Mouse (Mus musculus): ENCODE results near the gene Sugct. TPM values are rescaled to one million over a fixed set of nuclear protein-coding genes. Genes with fewer than 3 reads are reported as not detected.

Sugct gene
- 2.3 and 3.3 TPM in 2 replicates for polyA plus RNA-seq (2015; fragmentation: Nextera tagmentation; extraction: Ambion mirVana)

DNA sequence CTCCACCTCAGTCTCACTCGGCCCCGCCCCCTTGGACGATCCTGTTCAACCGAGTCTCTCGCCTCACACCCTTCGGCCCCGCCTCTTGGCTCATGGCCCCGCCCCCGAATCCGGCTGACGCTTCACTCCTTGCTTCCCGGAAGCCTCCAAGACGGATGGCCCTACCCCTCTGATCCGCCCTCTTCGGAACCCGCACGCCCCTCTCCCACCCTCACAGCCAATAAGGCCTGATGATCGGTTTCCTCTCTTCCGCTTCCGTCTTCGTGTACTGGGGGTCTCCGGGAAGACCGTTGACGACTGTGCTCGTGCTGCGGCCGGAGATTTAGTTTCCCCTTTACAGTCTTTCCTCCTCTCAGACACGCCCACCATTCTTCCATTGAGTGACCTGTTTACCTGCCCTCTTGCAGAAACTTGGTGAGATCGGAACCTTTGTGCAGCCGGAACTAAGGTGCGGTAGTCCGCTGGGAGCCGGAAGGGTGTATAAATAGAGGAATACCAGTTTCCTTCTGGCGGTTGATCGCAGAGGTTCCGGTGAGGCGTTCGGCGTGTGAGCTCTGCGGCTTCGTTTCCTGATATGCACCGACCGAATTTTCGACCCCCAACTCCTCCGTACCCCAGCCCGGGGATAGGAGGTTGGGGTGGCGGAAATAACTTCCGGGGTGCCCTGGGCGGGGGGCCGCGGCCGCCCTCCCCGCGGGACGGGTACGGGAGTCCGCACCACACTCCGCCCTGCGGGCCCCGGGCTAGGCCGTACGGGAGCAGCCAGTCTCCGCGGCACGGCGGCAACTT, at the start of gene Sugct, which contains the start of gene Mplkip:
Sugct (minus strand) TSS at position 643 of the 789 bp plus-strand sequence.
Mplkip (plus strand) TSS at position 282 of the 789 bp plus-strand sequence.
- H3K4me3 ChIP-seq = peak within 1 kb of the TSS; percentile 78
- H3K4me1 ChIP-seq = peaks cover 11% of the 10 kb centered on the region
- H3K9ac ChIP-seq = peak within 1 kb of the TSS; percentile 91
- H3K4me2 ChIP-seq = peak within 1 kb of the TSS; percentile 77
- H3K27me3 ChIP-seq = no peaks in the 10 kb centered on the region
- H3K27ac ChIP-seq = peak within 1 kb of the TSS; percentile 87
- ATAC-seq = peak; percentile 99
- WGBS = under 1% methylated on average over 64 of the region's 66 CpGs
- H3K9me3 ChIP-seq (replicated peaks) = no peaks in the 10 kb centered on the region
- no peaks in the 10 kb centered on the region for H3K36me3 ChIP-seq (ENCODE audit: poor library complexity, severe bottlenecking)

DNA sequence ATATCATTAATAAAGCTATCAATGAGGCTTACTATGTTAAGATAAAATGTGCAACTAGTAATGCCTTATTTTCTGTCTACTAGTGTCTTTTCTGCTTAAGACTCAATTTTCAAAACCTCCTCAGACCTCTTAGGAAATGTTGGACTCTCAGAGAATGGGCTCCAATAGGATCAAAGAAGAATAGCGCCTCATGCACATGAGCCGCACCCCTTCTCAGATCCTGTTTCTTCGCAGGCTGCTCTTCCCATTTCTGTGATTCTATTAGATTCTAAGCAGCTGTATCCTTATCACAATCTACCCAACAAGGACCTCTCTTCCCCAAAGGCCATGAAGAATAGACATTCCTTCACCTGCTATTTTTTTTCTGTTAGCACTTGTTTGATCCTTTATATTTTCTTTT, 33.4 kb upstream of the Sugct start:
- H3K27ac ChIP-seq = no peak overlapping the region
- H3K4me1 ChIP-seq = no peaks in the 10 kb centered on the region
- no peak overlapping the region for H3K4me2 ChIP-seq
- H3K4me3 ChIP-seq = no peak overlapping the region
- no peaks in the 10 kb centered on the region for H3K9me3 ChIP-seq (replicated peaks)
- ATAC-seq = no peak
- no peaks in the 10 kb centered on the region for H3K27me3 ChIP-seq
- peaks cover 14% of the 10 kb centered on the region for H3K36me3 ChIP-seq (ENCODE audit: poor library complexity, severe bottlenecking)
- H3K9ac ChIP-seq = no peak overlapping the region
- 97% methylated on average over 3 of the region's 3 CpGs for WGBS

- peaks cover 14% of the 10 kb centered on the region for H3K36me3 ChIP-seq (ENCODE audit: poor library complexity, severe bottlenecking)
Observed at GRCm38 (mm10) chr13:17727922-17728321, 32.6 kb upstream of the Sugct start.

GRCm38 (mm10) chr13:17717357-17717756, 22.0 kb upstream of the Sugct start:
- Histone ChIP-seq H3K9ac (no peak overlapping the region), H3K9me3 (replicated peaks) (no peaks in the 10 kb centered on the region), H3K27me3 (no peaks in the 10 kb centered on the region), H3K27ac (no peak overlapping the region), H3K4me3 (no peak overlapping the region), H3K4me1 (no peaks in the 10 kb centered on the region), H3K4me2 (no peak overlapping the region), H3K36me3 (ENCODE audit: poor library complexity, severe bottlenecking) (peaks cover 26% of the 10 kb centered on the region)
- no peak for ATAC-seq
- WGBS = 100% methylated on average over 1 of the region's 1 CpGs

More at GRCm38 (mm10) chr13:17727922-17728321, 32.6 kb upstream of the Sugct start:
- Histone ChIP-seq H3K9ac (no peak overlapping the region), H3K9me3 (replicated peaks) (no peaks in the 10 kb centered on the region), H3K4me1 (no peaks in the 10 kb centered on the region), H3K4me2 (no peak overlapping the region), H3K27ac (no peak overlapping the region), H3K4me3 (no peak overlapping the region), H3K27me3 (no peaks in the 10 kb centered on the region)
- WGBS = 93% methylated on average over 4 of the region's 4 CpGs
- no peak for ATAC-seq

- ATAC-seq = peak; percentile 67; the same call in 1 of the 2 replicates
- no peak overlapping the region for H3K4me3 ChIP-seq
- H3K4me1 ChIP-seq = no peaks in the 10 kb centered on the region
- H3K27ac ChIP-seq = no peak overlapping the region
- H3K9ac ChIP-seq = no peak overlapping the region
- H3K36me3 ChIP-seq (ENCODE audit: poor library complexity, severe bottlenecking) = no peaks in the 10 kb centered on the region
- H3K9me3 ChIP-seq (replicated peaks) = no peaks in the 10 kb centered on the region
- WGBS = 75% methylated on average over 5 of the region's 5 CpGs
- no peak overlapping the region for H3K4me2 ChIP-seq
- no peaks in the 10 kb centered on the region for H3K27me3 ChIP-seq
Observed at GRCm38 (mm10) chr13:17708784-17709311, 13.5 kb upstream of the Sugct start.

GRCm38 (mm10) chr13:17705188-17705826, 10.0 kb upstream of the Sugct start:
- no peak overlapping the region for H3K27ac ChIP-seq
- H3K27me3 ChIP-seq = no peaks in the 10 kb centered on the region
- H3K36me3 ChIP-seq (ENCODE audit: poor library complexity, severe bottlenecking) = no peaks in the 10 kb centered on the region
- no peak for ATAC-seq
- no peak overlapping the region for H3K9ac ChIP-seq
- H3K4me3 ChIP-seq = no peak overlapping the region
- H3K4me2 ChIP-seq = no peak overlapping the region
- WGBS = 84% methylated on average over 6 of the region's 6 CpGs
- no peaks in the 10 kb centered on the region for H3K9me3 ChIP-seq (replicated peaks)
- H3K4me1 ChIP-seq = no peaks in the 10 kb centered on the region

DNA sequence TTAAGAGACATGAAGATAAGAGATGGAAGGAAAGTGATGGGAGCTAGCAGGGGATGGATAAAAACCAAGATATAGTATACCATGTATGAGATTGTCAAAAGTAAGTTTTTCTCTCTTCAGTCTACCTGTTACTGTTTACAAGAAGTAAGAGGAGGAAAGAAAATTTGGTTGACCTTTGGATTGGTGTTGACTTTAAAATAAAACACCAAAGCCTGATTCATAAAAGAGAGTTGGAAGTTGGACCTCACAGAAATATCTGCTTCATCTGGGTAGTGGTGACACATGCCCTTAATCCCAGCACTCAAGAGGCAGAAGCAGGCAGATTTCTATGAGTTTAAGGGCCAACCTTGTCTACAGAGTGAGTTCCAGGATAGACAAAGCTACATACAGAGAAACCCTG, 7.0 kb upstream of the Sugct start:
- Histone ChIP-seq H3K4me3 (no peak overlapping the region), H3K9me3 (replicated peaks) (no peaks in the 10 kb centered on the region), H3K36me3 (ENCODE audit: poor library complexity, severe bottlenecking) (no peaks in the 10 kb centered on the region), H3K4me2 (no peak overlapping the region), H3K27me3 (no peaks in the 10 kb centered on the region), H3K9ac (no peak overlapping the region), H3K4me1 (no peaks in the 10 kb centered on the region), H3K27ac (no peak overlapping the region)
- ATAC-seq = no peak

GRCm38 (mm10) chr13:17701322-17701721, 6.0 kb upstream of the Sugct start:
- peaks cover 6% of the 10 kb centered on the region for H3K4me1 ChIP-seq
- no peaks in the 10 kb centered on the region for H3K27me3 ChIP-seq
- H3K4me3 ChIP-seq = no peak overlapping the region
- no peak overlapping the region for H3K27ac ChIP-seq
- no peak for ATAC-seq
- no peaks in the 10 kb centered on the region for H3K9me3 ChIP-seq (replicated peaks)
- H3K4me2 ChIP-seq = no peak overlapping the region
- H3K9ac ChIP-seq = no peak overlapping the region
- H3K36me3 ChIP-seq (ENCODE audit: poor library complexity, severe bottlenecking) = no peaks in the 10 kb centered on the region

DNA sequence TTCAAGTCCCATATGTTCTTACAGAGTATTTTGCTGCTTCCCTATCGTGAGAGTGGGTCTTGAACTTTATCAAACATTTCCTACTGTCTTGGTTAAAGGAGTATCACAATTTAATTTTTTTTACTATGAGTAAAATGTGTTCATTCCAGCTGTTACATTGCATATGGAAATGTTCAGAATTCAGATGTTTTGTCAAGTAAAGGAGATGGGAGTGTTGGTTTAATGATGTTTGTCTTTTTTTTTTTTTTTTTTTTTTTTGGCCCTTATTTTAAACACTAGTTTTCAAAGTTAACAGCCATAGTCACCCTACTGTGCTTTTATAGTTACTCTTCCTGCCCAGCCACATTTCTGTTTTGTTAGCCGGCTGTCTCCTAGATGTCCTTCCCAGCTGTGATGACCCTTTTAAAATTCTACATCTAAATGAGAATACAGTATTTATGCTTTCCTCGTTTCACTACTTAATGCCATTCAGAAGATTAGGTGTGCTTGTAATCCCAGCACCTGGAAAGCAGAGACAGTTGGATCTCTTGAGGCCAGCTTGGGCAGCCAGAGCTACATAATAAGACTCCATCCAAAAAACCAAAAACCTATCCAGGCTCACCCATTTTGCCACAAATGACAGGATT, 4.8 kb upstream of the Sugct start:
- Histone ChIP-seq H3K4me3 (no peak overlapping the region), H3K9me3 (replicated peaks) (no peaks in the 10 kb centered on the region), H3K4me1 (peaks cover 11% of the 10 kb centered on the region), H3K36me3 (ENCODE audit: poor library complexity, severe bottlenecking) (no peaks in the 10 kb centered on the region), H3K27me3 (no peaks in the 10 kb centered on the region), H3K27ac (no peak overlapping the region), H3K4me2 (no peak overlapping the region), H3K9ac (no peak overlapping the region)
- WGBS = 84% methylated on average over 3 of the region's 3 CpGs
- no peak for ATAC-seq

- 14% methylated on average over 7 of the region's 7 CpGs for WGBS
- no peaks in the 10 kb centered on the region for H3K9me3 ChIP-seq (replicated peaks)
- H3K4me2 ChIP-seq = peak overlapping the region; percentile 77
- H3K4me3 ChIP-seq = peak overlapping the region; percentile 78
- peaks cover 11% of the 10 kb centered on the region for H3K4me1 ChIP-seq
- H3K36me3 ChIP-seq (ENCODE audit: poor library complexity, severe bottlenecking) = no peaks in the 10 kb centered on the region
- peak overlapping the region; percentile 87; the same call in 1 of the 2 replicates for H3K27ac ChIP-seq
- H3K27me3 ChIP-seq = no peaks in the 10 kb centered on the region
- H3K9ac ChIP-seq = peak overlapping the region; percentile 91
- no peak for ATAC-seq
Observed at GRCm38 (mm10) chr13:17695898-17696580, 686 bp upstream of the Sugct start.

GRCm38 (mm10) chr13:17694414-17694813, 939 bp downstream of the Sugct start:
- Histone ChIP-seq H3K9me3 (replicated peaks) (no peaks in the 10 kb centered on the region), H3K4me2 (peak overlapping the region; percentile 68), H3K9ac (peak overlapping the region; percentile 69), H3K27me3 (no peaks in the 10 kb centered on the region), H3K36me3 (ENCODE audit: poor library complexity, severe bottlenecking) (no peaks in the 10 kb centered on the region), H3K4me1 (peaks cover 11% of the 10 kb centered on the region), H3K4me3 (peak overlapping the region; percentile 78), H3K27ac (no peak overlapping the region)
- under 1% methylated on average over 15 of the region's 25 CpGs for WGBS
- ATAC-seq = peak; percentile 81
